Mouse (Mus musculus) midbrain, embryonic 12.5 days (tissue): Measurements from ENCODE around the gene Slc12a4. TPM values are rescaled to one million over a fixed set of nuclear protein-coding genes. Genes with fewer than 3 reads are reported as not detected.
A peak's percentile ranks its signal among the peaks of the same experiment; 100 is the strongest.

Experiments
- ATAC-seq: fragments of 200-750 bp; cut with Nextera tagmentation; 2 replicates; pipeline ENCODE4 v1.8.0; 2017; ENCODE audit warnings: low read depth, moderate TSS enrichment, moderate library complexity; ENCODE audit not compliant: low FRiP score
- H3K27ac ChIP-seq: fragments of 300-500 bp; sonication (generic); replicated peaks from 2 replicates; pipeline ENCODE4 v1.5.1; 2016; ENCODE audit warnings: mild to moderate bottlenecking
- H3K27me3 ChIP-seq: fragments of 300-500 bp; sonication (generic); 2 replicates; pipeline ENCODE4 v1.6.1; 2016; ENCODE audit warnings: mild to moderate bottlenecking
- H3K36me3 ChIP-seq: fragments of 300-500 bp; sonication (generic); 2 replicates; pipeline ENCODE4 v1.6.1; 2016
- H3K4me1 ChIP-seq: fragments of 300-500 bp; sonication (generic); 2 replicates; pipeline ENCODE4 v1.6.1; 2016
- H3K4me2 ChIP-seq: fragments of 300-500 bp; sonication (generic); replicated peaks from 2 replicates; pipeline ENCODE4 v1.6.1; 2016; ENCODE audit warnings: mild to moderate bottlenecking, moderate library complexity
- H3K4me3 ChIP-seq: fragments of 300-500 bp; sonication (generic); 2 replicates; pipeline ENCODE4 v1.5.1; 2016; ENCODE audit warnings: mild to moderate bottlenecking
- H3K9ac ChIP-seq: fragments of 300-500 bp; sonication (generic); replicated peaks from 2 replicates; pipeline ENCODE4 v1.6.1; 2016; ENCODE audit warnings: mild to moderate bottlenecking, moderate library complexity
- H3K9me3 ChIP-seq: fragments of 300-500 bp; sonication (generic); 2 replicates; pipeline ENCODE4 v1.6.1; 2016; ENCODE audit warnings: mild to moderate bottlenecking
- WGBS: fragments of 180-500 bp; shearing (Covaris S2); methylation state at CpG from one replicate; pipeline ENCODE4 v1.1.7; 2016; 5-methylcytosine and 5-hydroxymethylcytosine counted together
- polyA plus RNA-seq: library from polyadenylated mRNA; unstranded; fragments of >200 nt; fragmentation: Nextera tagmentation; extraction: Ambion mirVana; gene quantifications from 2 replicates; pipeline ENCODE4 v1.2.1, GENCODE M21; 2016

Slc12a4 gene
- polyA plus RNA-seq, 1 experiment from 2014 or later: 12.7 TPM

GRCm38 (mm10) chr8:105965266-105965904 lies 512 bp downstream of the Slc12a4 start:
- Histone ChIP-seq H3K4me1 (peaks cover 15% of the 10 kb centered on the region), H3K9ac (peak overlapping the region; percentile 43), H3K4me3 (peak overlapping the region; percentile 51), H3K27ac (no peak overlapping the region), H3K27me3 (peaks cover 44% of the 10 kb centered on the region), H3K4me2 (peak overlapping the region; percentile 64), H3K9me3 (no peaks in the 10 kb centered on the region), H3K36me3 (no peaks in the 10 kb centered on the region)
- whole genome bisulfite sequencing: 4% methylated on average over 37 of the region's 40 CpGs
- peak; percentile 41; the same call in 1 of the 2 replicates for ATAC-seq

GRCm38 (mm10) chr8:105964506-105965265 lies 1.2 kb downstream of the Slc12a4 start:
- Histone ChIP-seq H3K36me3 (no peaks in the 10 kb centered on the region), H3K4me2 (peak overlapping the region; percentile 64), H3K4me3 (peak overlapping the region; percentile 51), H3K9me3 (no peaks in the 10 kb centered on the region), H3K4me1 (peaks cover 15% of the 10 kb centered on the region), H3K27me3 (peaks cover 44% of the 10 kb centered on the region), H3K27ac (no peak overlapping the region), H3K9ac (no peak overlapping the region)
- ATAC-seq: no peak
- WGBS: 71% methylated on average over 12 of the region's 12 CpGs

- Histone ChIP-seq H3K4me1 (peaks cover 9% of the 10 kb centered on the region; the same call in 1 of the 2 replicates), H3K27ac (no peak overlapping the region), H3K4me2 (no peak overlapping the region), H3K36me3 (no peaks in the 10 kb centered on the region), H3K9ac (no peak overlapping the region), H3K4me3 (no peak overlapping the region), H3K9me3 (no peaks in the 10 kb centered on the region), H3K27me3 (peaks cover 27% of the 10 kb centered on the region)
- ATAC-seq: no peak
- 85% methylated on average over 10 of the region's 10 CpGs for WGBS
Measured at GRCm38 (mm10) chr8:105961536-105961935, 4.4 kb downstream of the Slc12a4 start.

- 78% methylated on average over 14 of the region's 14 CpGs for WGBS
- H3K4me3 ChIP-seq: no peak overlapping the region
- H3K27me3 ChIP-seq: peaks cover 23% of the 10 kb centered on the region
- H3K4me2 ChIP-seq: no peak overlapping the region
- H3K36me3 ChIP-seq: no peaks in the 10 kb centered on the region
- H3K4me1 ChIP-seq: peaks cover 9% of the 10 kb centered on the region; the same call in 1 of the 2 replicates
- ATAC-seq: no peak
- no peak overlapping the region for H3K9ac ChIP-seq
- no peaks in the 10 kb centered on the region for H3K9me3 ChIP-seq
- no peak overlapping the region for H3K27ac ChIP-seq
Measured at GRCm38 (mm10) chr8:105961101-105961500, 4.8 kb downstream of the Slc12a4 start.

- H3K4me1 ChIP-seq: no peaks in the 10 kb centered on the region
- no peaks in the 10 kb centered on the region for H3K9me3 ChIP-seq
- no peak overlapping the region for H3K27ac ChIP-seq
- WGBS: 84% methylated on average over 7 of the region's 7 CpGs
- H3K27me3 ChIP-seq: peaks cover 5% of the 10 kb centered on the region
- no peak overlapping the region for H3K4me2 ChIP-seq
- H3K36me3 ChIP-seq: no peaks in the 10 kb centered on the region
- no peak overlapping the region for H3K4me3 ChIP-seq
- ATAC-seq: no peak
- no peak overlapping the region for H3K9ac ChIP-seq
Measured at GRCm38 (mm10) chr8:105959350-105959749, 6.5 kb downstream of the Slc12a4 start.

- Histone ChIP-seq H3K27ac (no peak overlapping the region), H3K4me2 (no peak overlapping the region), H3K4me3 (no peak overlapping the region), H3K9ac (no peak overlapping the region), H3K9me3 (no peaks in the 10 kb centered on the region), H3K36me3 (no peaks in the 10 kb centered on the region), H3K27me3 (no peaks in the 10 kb centered on the region), H3K4me1 (no peaks in the 10 kb centered on the region)
- no peak for ATAC-seq
- WGBS: 78% methylated on average over 2 of the region's 4 CpGs
Measured at GRCm38 (mm10) chr8:105957813-105958212, 8.1 kb downstream of the Slc12a4 start.

- no peak for ATAC-seq
- H3K4me3 ChIP-seq: no peak overlapping the region
- no peaks in the 10 kb centered on the region for H3K9me3 ChIP-seq
- H3K9ac ChIP-seq: no peak overlapping the region
- no peaks in the 10 kb centered on the region for H3K36me3 ChIP-seq
- H3K4me2 ChIP-seq: no peak overlapping the region
- no peaks in the 10 kb centered on the region for H3K27me3 ChIP-seq
- 93% methylated on average over 4 of the region's 4 CpGs for WGBS
- no peaks in the 10 kb centered on the region for H3K4me1 ChIP-seq
- no peak overlapping the region for H3K27ac ChIP-seq
Measured at GRCm38 (mm10) chr8:105956556-105956955, 9.3 kb downstream of the Slc12a4 start.

- Histone ChIP-seq H3K27ac (no peak overlapping the region), H3K9ac (no peak overlapping the region), H3K4me2 (no peak overlapping the region), H3K9me3 (no peaks in the 10 kb centered on the region), H3K27me3 (no peaks in the 10 kb centered on the region), H3K4me3 (no peak overlapping the region), H3K36me3 (no peaks in the 10 kb centered on the region), H3K4me1 (no peaks in the 10 kb centered on the region)
- 77% methylated on average over 7 of the region's 7 CpGs for WGBS
- ATAC-seq: no peak
Measured at GRCm38 (mm10) chr8:105951057-105951659, 14.7 kb downstream of the Slc12a4 start.

GRCm38 (mm10) chr8:105949350-105949749 lies 16.5 kb downstream of the Slc12a4 start:
- no peak overlapping the region for H3K4me3 ChIP-seq
- H3K27ac ChIP-seq: no peak overlapping the region
- 90% methylated on average over 10 of the region's 10 CpGs for WGBS
- H3K36me3 ChIP-seq: 0 out of 2 replicates have a peak, but pooled peaks cover 5% of the 10 kb centered on the region
- no peak overlapping the region for H3K4me2 ChIP-seq
- H3K9me3 ChIP-seq: no peaks in the 10 kb centered on the region
- H3K9ac ChIP-seq: no peak overlapping the region
- no peaks in the 10 kb centered on the region for H3K27me3 ChIP-seq
- no peaks in the 10 kb centered on the region for H3K4me1 ChIP-seq
- ATAC-seq: no peak

GRCm38 (mm10) chr8:105943321-105943739 lies 22.6 kb downstream of the Slc12a4 start, which contains the start of gene Lcat:
Lcat (minus strand) TSS chr8:105943382.
- WGBS: 72% methylated on average over 8 of the region's 8 CpGs
- Histone ChIP-seq H3K27me3 (no peaks in the 10 kb centered on the region), H3K36me3 (0 out of 2 replicates have a peak, but pooled peaks cover 10% of the 10 kb centered on the region), H3K4me1 (peaks cover under 1% of the 10 kb centered on the region; the same call in 1 of the 2 replicates), H3K4me2 (no peak within 1 kb of the TSS), H3K27ac (no peak within 1 kb of the TSS), H3K9ac (no peak within 1 kb of the TSS), H3K9me3 (no peaks in the 10 kb centered on the region), H3K4me3 (no peak within 1 kb of the TSS)
- ATAC-seq: no peak

- WGBS: 98% methylated on average over 5 of the region's 5 CpGs
Measured at GRCm38 (mm10) chr8:105942542-105942941, 23.4 kb downstream of the Slc12a4 start.

GRCm38 (mm10) chr8:105942026-105942425 lies 23.9 kb downstream of the Slc12a4 start:
- Histone ChIP-seq H3K9ac (no peak overlapping the region), H3K36me3 (0 out of 2 replicates have a peak, but pooled peaks cover 10% of the 10 kb centered on the region), H3K9me3 (no peaks in the 10 kb centered on the region), H3K27ac (no peak overlapping the region), H3K4me2 (no peak overlapping the region), H3K4me3 (no peak overlapping the region), H3K27me3 (no peaks in the 10 kb centered on the region), H3K4me1 (peaks cover 6% of the 10 kb centered on the region)
- no peak for ATAC-seq
- WGBS: 96% methylated on average over 11 of the region's 11 CpGs

More at GRCm38 (mm10) chr8:105942542-105942941, 23.4 kb downstream of the Slc12a4 start:
- Histone ChIP-seq H3K36me3 (0 out of 2 replicates have a peak, but pooled peaks cover 10% of the 10 kb centered on the region), H3K4me1 (peaks cover 6% of the 10 kb centered on the region), H3K27me3 (no peaks in the 10 kb centered on the region), H3K4me2 (no peak overlapping the region), H3K9me3 (no peaks in the 10 kb centered on the region), H3K27ac (no peak overlapping the region), H3K4me3 (no peak overlapping the region), H3K9ac (no peak overlapping the region)
- no peak for ATAC-seq
